Mouse (Mus musculus) cortical plate, adult 2 months (tissue): ENCODE results near the gene Scamp3.

Experiments used
- CTCF ChIP-seq: fragments of 200-500 bp; IDR thresholded peaks from 2 replicates; pipeline ENCODE4 v1.5.1; 2011; ENCODE audit warnings: mild to moderate bottlenecking, control low read depth, low read length; ENCODE audit not compliant: insufficient read depth; ENCODE audit errors: extremely low read depth
- POLR2A ChIP-seq: fragments of 200-500 bp; IDR thresholded peaks from 2 replicates; pipeline ENCODE4 v1.6.1; 2011; ENCODE audit warnings: mild to moderate bottlenecking, low read length, control low read depth; ENCODE audit not compliant: insufficient read depth; ENCODE audit errors: extremely low read depth

DNA sequence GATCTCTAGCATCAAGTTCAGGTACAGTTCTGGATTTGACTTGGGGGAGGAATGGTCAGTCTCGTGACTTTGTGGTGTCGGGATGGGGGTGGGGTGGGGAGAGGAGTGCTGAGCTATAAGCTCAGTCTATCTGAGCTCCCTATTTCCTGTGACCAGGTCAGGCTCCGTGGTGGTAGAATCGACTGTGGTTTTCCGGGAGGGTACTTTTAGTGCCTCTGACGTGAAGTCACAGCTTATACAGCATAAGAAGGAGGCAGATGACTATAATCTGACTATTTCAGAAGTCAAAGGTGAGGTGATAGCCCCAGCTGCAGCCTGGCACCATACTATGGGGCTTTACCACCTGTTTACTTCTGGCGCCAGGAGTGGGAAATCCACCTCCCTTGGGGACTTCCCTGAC lies 54.1 kb downstream of the Scamp3 start:
- TF ChIP-seq POLR2A: no peak
- no peak for TF ChIP-seq CTCF
